In the genomic region with DNA sequence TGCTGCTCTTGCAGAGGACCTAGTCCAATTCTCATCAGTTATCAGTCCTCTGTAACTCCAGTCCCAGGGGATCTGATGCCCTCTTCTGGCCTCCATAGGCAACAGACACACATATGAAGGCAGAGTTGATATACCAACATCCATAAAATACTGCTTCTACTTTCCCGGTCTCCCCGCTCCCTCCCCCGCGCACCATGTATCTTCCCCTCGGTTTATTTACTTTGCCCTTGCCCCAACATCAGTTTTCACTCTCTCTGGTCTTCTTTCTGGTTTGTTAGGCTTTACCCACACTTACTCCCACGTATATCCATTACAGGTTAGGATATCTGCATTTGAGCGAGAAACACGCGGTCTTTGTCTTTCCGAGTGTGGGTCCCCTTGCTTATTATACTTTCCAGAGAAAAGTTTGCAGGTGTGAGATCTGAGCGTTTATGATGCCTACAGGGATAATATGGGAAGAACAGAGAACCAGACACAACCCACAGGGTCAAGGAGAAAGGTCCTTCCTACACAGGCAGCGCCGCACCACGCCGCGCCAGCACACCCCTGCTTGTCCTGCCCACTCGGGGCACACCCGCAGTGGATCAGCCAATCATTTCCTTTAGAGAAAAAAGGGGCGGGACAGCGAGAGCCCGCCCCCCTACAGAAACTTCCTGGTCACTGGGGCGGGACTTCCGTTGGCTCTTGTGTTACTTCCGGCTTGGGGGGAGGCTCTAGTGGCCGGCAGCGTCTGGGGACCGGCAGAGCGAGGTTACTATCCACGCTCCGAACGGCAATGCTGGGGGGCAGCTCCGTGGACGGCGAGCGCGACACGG, we compare ENCODE assay signal across 8 mouse cellular contexts. TPM values are rescaled to one million over a fixed set of nuclear protein-coding genes. Genes with fewer than 3 reads are reported as not detected.
DNase-seq lines count a peak whose midpoint lies in the region; ATAC-seq and TF ChIP-seq lines count a peak whose summit lies in the region.

A gene (plus strand): TSS at position 673 of the 815 bp plus-strand sequence.

- in situ Hi-C loops in ES-E14 (cut with MboI; ENCODE audit: low sequenced_read_pairs in 2 of 2, unreplicated experiment in 2 of 2), result no loop called here

- WGBS in forebrain, embryonic 15.5 days, result 1% methylated on average over 37 of the region's 37 CpGs
- WGBS in lung, adult 2 months, result 1% methylated on average over 37 of the region's 37 CpGs

- H3K4me2 ChIP-seq in forebrain, embryonic 15.5 days (replicated peaks), result peak within 1 kb of the TSS; percentile 86

- peak; percentile 91 for DNase-seq in ES-E14 (ENCODE audit: low read depth, low spot score)
- peak; percentile 96 for DNase-seq in cerebellum, adult 11-12 months
- DNase-seq in heart, postnatal 25 days (ENCODE audit: low spot score), result peak; percentile 88
- peak; percentile 89 to 94 for DNase-seq in layer of hippocampus, adult 18-20 months (ENCODE audit: low spot score in 2 of 2)
- peak; percentile 91 for DNase-seq in lung, adult 2 months
- DNase-seq in thymus, adult 18-20 months, result peak; percentile 85 to 88

- no peaks in the 10 kb centered on the region for H3K27me3 ChIP-seq in forebrain, embryonic 15.5 days

- intact Hi-C loops in heart, postnatal 25 days (cut with DNase I), result no loop called here

- H3K36me3 ChIP-seq in ES-E14 (ENCODE audit: control insufficient read depth, insufficient read depth, low read length, poor library complexity, severe bottlenecking), result no peaks in the 10 kb centered on the region
- H3K36me3 ChIP-seq in forebrain, embryonic 15.5 days, result no peaks in the 10 kb centered on the region

- no peak within 1 kb of the TSS for H3K27ac ChIP-seq in ES-E14 (ENCODE audit: insufficient read depth, low read depth, low read length, poor library complexity, severe bottlenecking)
- peak within 1 kb of the TSS; percentile 89 for H3K27ac ChIP-seq in forebrain, embryonic 15.5 days (replicated peaks)

- no peaks in the 10 kb centered on the region for H3K9me3 ChIP-seq in ES-E14 (ENCODE audit: control insufficient read depth, insufficient read depth, low read depth, low read length)
- H3K9me3 ChIP-seq in forebrain, embryonic 15.5 days, result no peaks in the 10 kb centered on the region

- peak; percentile 71; the same call in 1 of the 2 replicates for TF ChIP-seq POLR2A in lung, adult 2 months (IDR thresholded peaks at IDR 0.05; ENCODE audit: borderline replicate concordance, extremely low read depth, low read depth, low read length)

- H3K4me1 ChIP-seq in ES-E14 (ENCODE audit: control insufficient read depth in 2 of 2, insufficient read depth in 2 of 2, low read length in 2 of 2, poor library complexity in 1 of 2), result peaks cover 0 to 6% of the 10 kb centered on the region in 2 experiments; a peak in 1 of 4 replicates
- peaks cover 13% of the 10 kb centered on the region for H3K4me1 ChIP-seq in forebrain, embryonic 15.5 days
- H3K4me1 ChIP-seq in lung, adult 2 months (ENCODE audit: control insufficient read depth, insufficient read depth, low read length), result no peaks in the 10 kb centered on the region

- peak within 1 kb of the TSS; percentile 96 to 98 for H3K4me3 ChIP-seq in ES-E14 (ENCODE audit: insufficient read depth in 1 of 2, low read depth in 1 of 2, low read length in 2 of 2, poor library complexity in 1 of 2, severe bottlenecking in 1 of 2)
- H3K4me3 ChIP-seq in forebrain, embryonic 15.5 days, result peak within 1 kb of the TSS; percentile 96
- peak within 1 kb of the TSS; percentile 98 for H3K4me3 ChIP-seq in lung, adult 2 months (replicated peaks; ENCODE audit: extremely low read depth, low read depth, low read length)

- TF ChIP-seq CTCF in lung, adult 2 months (IDR thresholded peaks at IDR 0.05; ENCODE audit: insufficient read depth, low read length), result no peak

- peak within 1 kb of the TSS; percentile 96 for H3K9ac ChIP-seq in ES-E14 (ENCODE audit: insufficient read depth, low read depth, low read length, poor library complexity, severe bottlenecking)
- H3K9ac ChIP-seq in forebrain, embryonic 15.5 days (replicated peaks), result peak within 1 kb of the TSS; percentile 89

- peak; percentile 99 for ATAC-seq in forebrain, embryonic 15.5 days (replicated peaks)
- peak; percentile 99 for ATAC-seq in neutrophil, adult 5-6 weeks (ENCODE audit: extremely low read depth, insufficient number of reproducible peaks, low FRiP score, poor library complexity, severe bottlenecking)

TF ChIP-seq in ES-E14, 5 proteins besides CTCF, POLR2A, EP300 and RAD21:
- TF ChIP-seq ZNF384 (IDR thresholded peaks at IDR 0.05; ENCODE audit: low read depth, low read length) (no peak), MAFK (IDR thresholded peaks at IDR 0.05; ENCODE audit: insufficient read depth, low read depth, low read length) (no peak), HCFC1 (IDR thresholded peaks at IDR 0.05; ENCODE audit: borderline replicate concordance, insufficient read depth, low read length) (no peak), CHD2 (IDR thresholded peaks at IDR 0.05; ENCODE audit: low read depth, low read length) (no peak), ZC3H11A (IDR thresholded peaks at IDR 0.05; ENCODE audit: borderline replicate concordance, low read depth, low read length) (no peak)
TF ChIP-seq in ES-E14: peak in this region for 0.

RNA-seq across cellular contexts. Expression of the gene that starts here (rescaled TPM):
- 28.1 and 29.7 TPM in 2 replicates for total RNA-seq in ES-E14 (2012; rRNA removed)
- polyA plus RNA-seq in forebrain, embryonic 15.5 days (2015; fragmentation: Nextera tagmentation; extraction: Ambion mirVana), result 46.7 and 47.5 TPM in 2 replicates
- 10 to 100 TPM; 18.2 TPM for total RNA-seq in heart, postnatal 25 days (2021)
- 10 to 100 TPM; 43.2 to 43.7 TPM for total RNA-seq in layer of hippocampus, adult 18-20 months (2021)
- polyA plus RNA-seq in lung, adult 2 months (2012; rRNA removed), result 14.9 and 16.8 TPM in 2 replicates
- 45.8 and 46.3 TPM in 2 replicates for total RNA-seq in neutrophil, adult 5-6 weeks (2017)
